ENCODE assay signal across 33 mouse cellular contexts in genomic region chr7:19675824-19676223, GRCm38 (mm10). TPM values are rescaled to one million over a fixed set of nuclear protein-coding genes. Genes with fewer than 3 reads are reported as not detected.
A peak's percentile ranks its signal among the peaks of the same experiment; 100 is the strongest.
DNase-seq lines count a peak whose midpoint lies in the region; ATAC-seq and TF ChIP-seq lines count a peak whose summit lies in the region.
"Had no signal": no experiment of that assay in that cellular context is flagged by ENCODE, and none has a peak within 500 bp of the region (broad histone marks: within the 10 kb centered on the region; RNA-seq: fewer than 3 reads in every experiment).

No protein-coding gene starts in this region.

- no peaks in the 10 kb centered on the region for H3K27me3 ChIP-seq in liver, adult 2 months (ENCODE audit: control insufficient read depth, insufficient read depth, low read length)
- H3K27me3 ChIP-seq in liver, embryonic 14.5 days (ENCODE audit: control insufficient read depth, insufficient read depth, low read length) = no peaks in the 10 kb centered on the region
- H3K27me3 ChIP-seq in megakaryocyte, embryonic 14.5 days (replicated peaks) = peaks cover 54% of the 10 kb centered on the region
- H3K27me3 ChIP-seq: embryonic facial prominence, embryonic 13.5 days; hindbrain, embryonic 13.5 days; limb, embryonic 13.5 days; lung, embryonic 15.5 days; Patski had no signal

- peak overlapping the region; percentile 100 for H3K27ac ChIP-seq in liver, adult 2 months (replicated peaks; ENCODE audit: insufficient read depth, low read depth, low read length)
- no peak overlapping the region for H3K27ac ChIP-seq in liver, embryonic 14.5 days
- H3K27ac ChIP-seq: embryonic facial prominence, embryonic 13.5 days; heart, adult 2 months; hindbrain, embryonic 13.5 days; limb, embryonic 13.5 days; lung, embryonic 15.5 days had no signal

- H3K4me1 ChIP-seq in liver, adult 2 months (ENCODE audit: control insufficient read depth, insufficient read depth, low read length) = peaks cover 19% of the 10 kb centered on the region
- H3K4me1 ChIP-seq in liver, embryonic 14.5 days (replicated peaks; ENCODE audit: control insufficient read depth in 2 of 2, insufficient read depth in 2 of 2, low read length in 1 of 2) = peaks cover 0 to 7% of the 10 kb centered on the region in 2 experiments; a peak in 1 of 4 replicates
- peaks cover 19% of the 10 kb centered on the region for H3K4me1 ChIP-seq in megakaryocyte, embryonic 14.5 days
- H3K4me1 ChIP-seq: embryonic facial prominence, embryonic 13.5 days; hindbrain, embryonic 13.5 days; limb, embryonic 13.5 days; lung, embryonic 15.5 days had no signal

- peak overlapping the region; percentile 1; the same call in 1 of the 2 replicates for H3K4me3 ChIP-seq in liver, adult 2 months (ENCODE audit: insufficient read depth, low read depth, low read length)
- H3K4me3 ChIP-seq in liver, embryonic 14.5 days (ENCODE audit: insufficient read depth in 1 of 2, low read depth in 2 of 2, low read length in 2 of 2) = peak overlapping the region; percentile 27 to 39
- H3K4me3 ChIP-seq in megakaryocyte, embryonic 14.5 days (replicated peaks) = peak overlapping the region; percentile 4
- H3K4me3 ChIP-seq: embryonic facial prominence, embryonic 13.5 days; heart, adult 2 months; hindbrain, embryonic 13.5 days; limb, embryonic 13.5 days; lung, embryonic 15.5 days had no signal

- H3K36me3 ChIP-seq in liver, adult 2 months (ENCODE audit: control insufficient read depth, insufficient read depth, low read length) = peaks cover 18% of the 10 kb centered on the region
- H3K36me3 ChIP-seq in liver, embryonic 14.5 days (replicated peaks; ENCODE audit: control insufficient read depth, insufficient read depth, low read depth) = no peaks in the 10 kb centered on the region
- H3K36me3 ChIP-seq in megakaryocyte, embryonic 14.5 days (replicated peaks; ENCODE audit: low read length) = no peaks in the 10 kb centered on the region
- H3K36me3 ChIP-seq: embryonic facial prominence, embryonic 13.5 days; hindbrain, embryonic 13.5 days; limb, embryonic 13.5 days; lung, embryonic 15.5 days had no signal

- peaks cover 5% of the 10 kb centered on the region; the same call in 1 of the 2 replicates for H3K79me2 ChIP-seq in liver, adult 2 months (ENCODE audit: control insufficient read depth, insufficient read depth, low read length)

- no peak for ATAC-seq in liver, embryonic 14.5 days (ENCODE audit: insufficient read depth)
- no peak for ATAC-seq in inflammation-experienced regulatory T-cells, adult 6 months
- ATAC-seq: forebrain, postnatal 0 days; Patski had no signal

- TF ChIP-seq CTCF in liver, adult 2 months (IDR thresholded peaks at IDR 0.05; ENCODE audit: low read depth, low read length) = no peak
- no peak for TF ChIP-seq CTCF in liver, embryonic 14.5 days (IDR thresholded peaks at IDR 0.05; ENCODE audit: low read depth)

- 22% methylated on average over 10 of the region's 10 CpGs for WGBS in liver, adult 2 months
- WGBS in liver, embryonic 14.5 days (ENCODE audit: insufficient replicate concordance) = 56% methylated on average over 10 of the region's 10 CpGs

- no peak for TF ChIP-seq POLR2A in liver, adult 2 months (IDR thresholded peaks at IDR 0.05; ENCODE audit: extremely low read depth, insufficient read depth, low read length)

- peak; percentile 76 for DNase-seq in liver, adult 2 months (ENCODE audit: extremely low read depth, low read depth, low spot score)
- DNase-seq in liver = no peak
- no peak for DNase-seq in liver, embryonic 14.5 days (ENCODE audit: low read depth in 3 of 3, low spot score in 3 of 3)
- DNase-seq in ovary, postnatal 14 days (ENCODE audit: low spot score) = no peak
- DNase-seq in adrenal gland, postnatal 4 days (ENCODE audit: low spot score in 2 of 2) = no peak
- DNase-seq: adrenal gland, adult 8-10 months; cerebellum, adult 2 months; cerebellum, postnatal 25 days; embryo, embryonic 11 days; forebrain, postnatal 0 days; gastrocnemius, postnatal 14 days; heart, adult 2 months; heart, postnatal 36 days; kidney, adult 9 months; kidney, postnatal 14 days; lung, postnatal 36 days; right cerebral cortex, postnatal 14 days; spleen, adult 18-20 months; thymus, postnatal 14 days had no signal

- peak overlapping the region; percentile 62 for H3K9ac ChIP-seq in liver, adult 2 months (ENCODE audit: low read depth, low read length)
- H3K9ac ChIP-seq in liver, embryonic 14.5 days (replicated peaks) = peak overlapping the region; percentile 2; the same call in 1 of the 2 replicates
- H3K9ac ChIP-seq: embryonic facial prominence, embryonic 13.5 days; forebrain, postnatal 0 days; hindbrain, embryonic 13.5 days; limb, embryonic 13.5 days; lung, embryonic 15.5 days had no signal

- TF ChIP-seq EP300 in liver, embryonic 14.5 days (IDR thresholded peaks at IDR 0.05; ENCODE audit: low read depth) = no peak

- no peaks in the 10 kb centered on the region for H3K9me3 ChIP-seq in liver, embryonic 14.5 days (ENCODE audit: control insufficient read depth, low read length)
- H3K9me3 ChIP-seq in megakaryocyte, embryonic 14.5 days = no peaks in the 10 kb centered on the region
- H3K9me3 ChIP-seq: embryonic facial prominence, embryonic 13.5 days; hindbrain, embryonic 13.5 days; limb, embryonic 13.5 days; lung, embryonic 15.5 days had no signal

- peak overlapping the region; percentile 26; the same call in 1 of the 2 replicates for H3K4me2 ChIP-seq in liver, embryonic 14.5 days (ENCODE audit: low read depth)
- H3K4me2 ChIP-seq: embryonic facial prominence, embryonic 13.5 days; hindbrain, embryonic 13.5 days; limb, embryonic 13.5 days; lung, embryonic 15.5 days; midbrain, embryonic 11.5 days had no signal

RNA-seq across cellular contexts. Expression of gene Apoc2, which starts 1.9 kb away (rescaled TPM):
- total RNA-seq in liver, adult 2 months (2014; rRNA removed) = 283 and 389 TPM in 2 replicates
- polyA plus RNA-seq in liver, adult 2 months (2012; rRNA removed) = 221 and 425 TPM in 2 replicates
- polyA plus RNA-seq in liver, embryonic 14.5 days (2012; rRNA removed) = 494 and 507 TPM in 2 replicates
- polyA plus RNA-seq in liver, embryonic 14.5 days (2014; fragmentation: Nextera tagmentation; extraction: Ambion mirVana) = 990 and 1,023 TPM in 2 replicates
- 114 TPM in 1 of 2 replicates, not detected in the other for polyA plus RNA-seq in megakaryocyte, embryonic 14.5 days (2012; ENCODE audit: insufficient read depth, low replicate concordance)
- polyA plus RNA-seq in inflammation-experienced regulatory T-cells, adult 6 months (2017; shearing (Covaris generic)) = not detected
- total RNA-seq in adrenal gland, postnatal 4 days (2021) = 10 to 100 TPM in 1 of 2 experiments, 1 to 10 TPM in 1; 3.0 to 81.8 TPM
- total RNA-seq: ES-E14; heart, postnatal 36 days; layer of hippocampus, adult 18-20 months; layer of hippocampus, postnatal 25 days; left cerebral cortex, postnatal 14 days had no signal
- polyA plus RNA-seq: cerebellum, adult 2 months; embryonic facial prominence, embryonic 13.5 days; heart, adult 2 months; hindbrain, embryonic 13.5 days; midbrain, embryonic 11.5 days; Patski had no signal

RNA-seq across cellular contexts. Expression of gene Gm44805, which starts 5.4 kb away (rescaled TPM):
- total RNA-seq in liver, adult 2 months (2014; rRNA removed) = 38.2 and 45.8 TPM in 2 replicates
- polyA plus RNA-seq in liver, adult 2 months (2012; rRNA removed) = 86.3 and 159 TPM in 2 replicates
- 3.3 and 5.1 TPM in 2 replicates for polyA plus RNA-seq in liver, embryonic 14.5 days (2012; rRNA removed)
- 29.0 and 48.5 TPM in 2 replicates for polyA plus RNA-seq in liver, embryonic 14.5 days (2014; fragmentation: Nextera tagmentation; extraction: Ambion mirVana)
- not detected in 2 replicates for polyA plus RNA-seq in megakaryocyte, embryonic 14.5 days (2012; ENCODE audit: insufficient read depth, low replicate concordance)
- not detected for polyA plus RNA-seq in inflammation-experienced regulatory T-cells, adult 6 months (2017; shearing (Covaris generic))
- 1 to 10 TPM; 3.2 to 9.1 TPM for total RNA-seq in adrenal gland, postnatal 4 days (2021)
- total RNA-seq: ES-E14; forebrain, postnatal 0 days; gastrocnemius, postnatal 14 days; heart, adult 2 months; heart, postnatal 36 days; layer of hippocampus, adult 18-20 months; layer of hippocampus, postnatal 25 days; left cerebral cortex, postnatal 14 days had no signal
- polyA plus RNA-seq: cerebellum, adult 2 months; embryonic facial prominence, embryonic 13.5 days; forebrain, postnatal 0 days; heart, adult 2 months; heart, embryonic 14.5 days; hindbrain, embryonic 13.5 days; limb, embryonic 13.5 days; lung, embryonic 15.5 days; midbrain, embryonic 11.5 days; Patski; testis, adult 2 months had no signal

RNA-seq across cellular contexts. Expression of gene Apoc4, which starts 5.5 kb away (rescaled TPM):
- total RNA-seq in liver, adult 2 months (2014; rRNA removed) = 2,758 and 2,845 TPM in 2 replicates
- 3,664 and 4,159 TPM in 2 replicates for polyA plus RNA-seq in liver, adult 2 months (2012; rRNA removed)
- polyA plus RNA-seq in liver, embryonic 14.5 days (2012; rRNA removed) = 90.9 and 154 TPM in 2 replicates
- polyA plus RNA-seq in liver, embryonic 14.5 days (2014; fragmentation: Nextera tagmentation; extraction: Ambion mirVana) = 181 and 200 TPM in 2 replicates
- 7.1 and 10.7 TPM in 2 replicates for polyA plus RNA-seq in megakaryocyte, embryonic 14.5 days (2012; ENCODE audit: insufficient read depth, low replicate concordance)
- 1 to 10 TPM in 2 of 3 experiments, not detected in 1; 1.0 to 1.4 TPM for polyA plus RNA-seq in inflammation-experienced regulatory T-cells, adult 6 months (2017; shearing (Covaris generic))
- 100 to 1,000 TPM in 1 of 2 experiments, 10 to 100 TPM in 1; 82.0 to 218 TPM for total RNA-seq in adrenal gland, postnatal 4 days (2021)
- total RNA-seq: forebrain, postnatal 0 days; gastrocnemius, postnatal 14 days; heart, adult 2 months; heart, postnatal 36 days; layer of hippocampus, adult 18-20 months; layer of hippocampus, postnatal 25 days; left cerebral cortex, postnatal 14 days had no signal
- polyA plus RNA-seq: cerebellum, adult 2 months; embryonic facial prominence, embryonic 13.5 days; forebrain, postnatal 0 days; heart, adult 2 months; hindbrain, embryonic 13.5 days; limb, embryonic 13.5 days; midbrain, embryonic 11.5 days; testis, adult 2 months had no signal

RNA-seq across cellular contexts. Expression of gene Clptm1, which starts 11.0 kb away (rescaled TPM):
- 49.8 and 77.8 TPM in 2 replicates for total RNA-seq in liver, adult 2 months (2014; rRNA removed)
- polyA plus RNA-seq in liver, adult 2 months (2012; rRNA removed) = 67.3 and 79.9 TPM in 2 replicates
- polyA plus RNA-seq in liver, embryonic 14.5 days (2012; rRNA removed) = 20.6 and 20.9 TPM in 2 replicates
- polyA plus RNA-seq in liver, embryonic 14.5 days (2014; fragmentation: Nextera tagmentation; extraction: Ambion mirVana) = 44.4 and 50.4 TPM in 2 replicates
- 153 and 336 TPM in 2 replicates for polyA plus RNA-seq in megakaryocyte, embryonic 14.5 days (2012; ENCODE audit: insufficient read depth, low replicate concordance)
- 10 to 100 TPM; 21.4 to 44.1 (median 27.2) TPM for polyA plus RNA-seq in inflammation-experienced regulatory T-cells, adult 6 months (2017; shearing (Covaris generic))
- 100 to 1,000 TPM; 112 to 116 TPM for total RNA-seq in adrenal gland, postnatal 4 days (2021)

RNA-seq across cellular contexts. Expression of gene Apoc1, which starts 16.6 kb away (rescaled TPM):
- total RNA-seq in liver, adult 2 months (2014; rRNA removed) = 7,017 and 7,765 TPM in 2 replicates
- polyA plus RNA-seq in liver, adult 2 months (2012; rRNA removed) = 5,801 and 8,240 TPM in 2 replicates
- polyA plus RNA-seq in liver, embryonic 14.5 days (2012; rRNA removed) = 203 and 204 TPM in 2 replicates
- polyA plus RNA-seq in liver, embryonic 14.5 days (2014; fragmentation: Nextera tagmentation; extraction: Ambion mirVana) = 390 TPM in 2 replicates
- 31.2 and 454 TPM in 2 replicates for polyA plus RNA-seq in megakaryocyte, embryonic 14.5 days (2012; ENCODE audit: insufficient read depth, low replicate concordance)
- 1 to 10 TPM in 1 of 3 experiments, not detected in 2; 1.2 TPM for polyA plus RNA-seq in inflammation-experienced regulatory T-cells, adult 6 months (2017; shearing (Covaris generic))
- total RNA-seq in adrenal gland, postnatal 4 days (2021) = 100 to 1,000 TPM; 390 to 714 TPM

Comparison
In these comparisons a context has a peak if more than half of its experiments do, and no peak if none do; other contexts are left out.
1. RNA of gene Apoc4, which starts 5.5 kb away (polyA plus RNA-seq): 3,664 to 4,159 TPM in liver, adult 2 months; 90.9 to 200 TPM in liver, embryonic 14.5 days, 7.1 to 10.7 TPM in megakaryocyte, embryonic 14.5 days and 1.0 to 1.4 TPM in inflammation-experienced regulatory T-cells, adult 6 months; every median in the first group is over 10 times any median in the second.
2. Peak in every context shown above with its lines, with median percentiles within 50 percentile points of each other: H3K4me3 ChIP-seq.